Mouse (Mus musculus) E14TG2a.4 (cell line): Measurements from ENCODE around the gene Gng2.

ENCODE experiments used
- CTCF ChIP-seq: conservative IDR thresholded peaks from 2 replicates; pipeline ENCODE4 v1.5.1; 2014; ENCODE audit warnings: low read length
- POU5F1 ChIP-seq: IDR thresholded peaks from 2 replicates; pipeline ENCODE4 v1.6.1; 2014; ENCODE audit warnings: low read length, borderline replicate concordance

- TF ChIP-seq CTCF (no peak), POU5F1 (no peak)
Measured at GRCm38 (mm10) chr14:19853471-19853870, 124.0 kb downstream of the Gng2 start.
